Mouse (Mus musculus) layer of hippocampus, adult 6 months (tissue): Measurements from ENCODE around the gene Gm4858. TPM values are rescaled to one million over a fixed set of nuclear protein-coding genes. Genes with fewer than 3 reads are reported as not detected.

ENCODE experiments used
- long read RNA-seq, 2 experiments: library from polyadenylated mRNA; unstranded; transcript quantifications; one replicate each; pipeline ENCODE4 v2.0.0; 2019 to 2020
- polyA plus RNA-seq: library from polyadenylated mRNA; unstranded; fragments of <200 nt; fragmentation: Nextera tagmentation; gene quantifications from 2 replicates; pipeline ENCODE4 v1.2.3, GENCODE M21; 2021

Gm4858 gene
- not detected in 2 replicates for polyA plus RNA-seq
- long read RNA-seq, experiment 1, result 0 reads
- long read RNA-seq, experiment 2, result 0 reads

DNA sequence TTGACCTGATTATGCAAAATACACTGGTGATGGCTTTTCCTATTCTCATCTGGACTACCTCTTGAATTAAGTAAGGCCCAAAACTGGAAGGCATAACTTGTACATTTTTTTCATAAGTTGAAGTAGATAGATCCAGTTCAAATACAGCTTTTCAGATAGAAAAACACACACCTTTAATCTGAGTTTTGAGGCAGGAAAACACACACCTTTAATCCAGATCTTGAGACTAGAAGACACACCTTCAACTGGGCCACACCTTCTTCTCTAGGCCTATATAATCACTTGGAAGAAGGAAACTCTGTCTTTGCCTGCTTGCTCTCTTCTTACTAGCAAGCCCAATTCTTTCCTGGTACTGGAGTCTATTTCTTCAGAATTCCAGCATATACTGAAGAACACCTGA, at the start of gene Gm4858:
Gm4858 (plus strand) TSS at position 301 of the 400 bp plus-strand sequence.

GRCm38 (mm10) chr3:93018960-93019359, 49.7 kb upstream of the Gm4858 start, which contains the start of gene Lce1m:
TSS of gene Lce1m (minus strand) at chr3:93019060.

Other genes with a start within 250 kb of the Gm4858 start
- gene Kprp, start 241.6 kb upstream of the Gm4858 start, polyA plus RNA-seq, result not detected in 2 replicates
- not detected in 2 replicates for gene Lce1l, start 217.5 kb upstream of the Gm4858 start, polyA plus RNA-seq
- not detected in 2 replicates for gene 2310050C09Rik, start 198.6 kb upstream of the Gm4858 start, polyA plus RNA-seq
- gene Lce3a, start 142.6 kb upstream of the Gm4858 start, polyA plus RNA-seq, result not detected in 2 replicates
- gene Lce3b, start 135.8 kb upstream of the Gm4858 start, polyA plus RNA-seq, result not detected in 2 replicates
- gene Lce3c, start 124.3 kb upstream of the Gm4858 start, polyA plus RNA-seq, result not detected in 2 replicates
- gene Lce3d, start 111.4 kb upstream of the Gm4858 start, polyA plus RNA-seq, result not detected in 2 replicates
- gene Lce3e, start 101.8 kb upstream of the Gm4858 start, polyA plus RNA-seq, result not detected in 2 replicates
- not detected in 2 replicates for gene Lce3f, start 76.6 kb upstream of the Gm4858 start, polyA plus RNA-seq
- gene Crct1, start 53.1 kb upstream of the Gm4858 start, polyA plus RNA-seq, result not detected in 2 replicates
- not detected in 2 replicates for gene Lce1m, start 49.8 kb upstream of the Gm4858 start, polyA plus RNA-seq
- not detected in 2 replicates for gene Crnn, start 76.0 kb downstream of the Gm4858 start, polyA plus RNA-seq
- gene Flg2, start 128.5 kb downstream of the Gm4858 start, polyA plus RNA-seq, result not detected in 2 replicates
- gene Flg, start 204.7 kb downstream of the Gm4858 start, polyA plus RNA-seq, result not detected in 2 replicates